Mouse (Mus musculus): ENCODE measurements around the gene Med21.

GRCm38 (mm10) chr6:146630961-146631360 is 11.4 kb upstream of the Med21 start:
- TF ChIP-seq CTCF (IDR thresholded peaks at IDR 0.05; ENCODE audit: borderline replicate concordance, control insufficient read depth, extremely low read depth, insufficient read depth, low read length, poor library complexity) = no peak
- TF ChIP-seq POLR2A (IDR thresholded peaks at IDR 0.05; ENCODE audit: control insufficient read depth, extremely low read depth, insufficient read depth, low read length, poor library complexity) = no peak
